Mouse (Mus musculus) CH12.LX (cell line): ENCODE measurements at regions not wholly inside any gene's neighbourhood (a gene's known extent, or its start where the extent isn't known, plus 50 kb on each side); places are given as distances from the start of the nearest gene placed in this dataset.

ENCODE experiments used
- CTCF ChIP-seq, 2 experiments: IDR thresholded peaks in 1 of 2; conservative IDR thresholded peaks in 1 of 2; 2 replicates each; pipeline ENCODE4 v1.5.1; 2011 to 2012; ENCODE audit warnings: low read depth in 2 of 2, low read length in 2 of 2, improper control_type of control experiment in 1 of 2, inconsistent platforms in 1 of 2, mild to moderate bottlenecking in 1 of 2, moderate library complexity in 1 of 2
- EP300 ChIP-seq: IDR thresholded peaks from 2 replicates; pipeline ENCODE4 v1.6.1; 2011; ENCODE audit warnings: low read length, improper control_type of control experiment
- KAT2A ChIP-seq: IDR thresholded peaks from 2 replicates; pipeline ENCODE4 v1.6.1; 2012; ENCODE audit warnings: low read length, improper control_type of control experiment, inconsistent platforms; ENCODE audit not compliant: insufficient replicate concordance
- POLR2A ChIP-seq: IDR thresholded peaks from 2 replicates; pipeline ENCODE4 v1.6.1; 2011; ENCODE audit warnings: low read depth, mild to moderate bottlenecking, improper control_type of control experiment, low read length
- USF1 ChIP-seq: IDR thresholded peaks from 2 replicates; pipeline ENCODE4 v1.6.1; 2014; ENCODE audit warnings: low read depth, mild to moderate bottlenecking, inconsistent platforms, low read length, improper control_type of control experiment
- ZC3H11A ChIP-seq: IDR thresholded peaks from 2 replicates; pipeline ENCODE4 v1.6.1; 2012; ENCODE audit warnings: low read depth, mild to moderate bottlenecking, inconsistent platforms, low read length, improper control_type of control experiment

GRCm38 (mm10) chr5:74877595-74877994 lies 167.0 kb downstream of the Chic2 start:
- no peak for TF ChIP-seq EP300
- TF ChIP-seq POLR2A, result no peak
- TF ChIP-seq CTCF (conservative IDR thresholded peaks at IDR 0.05 in 1 of 2, IDR thresholded peaks at IDR 0.05 in 1 of 2; ENCODE audit: low read depth in 2 of 2, low read length in 2 of 2), result no peak
- TF ChIP-seq KAT2A, result no peak
- TF ChIP-seq USF1, result no peak
- TF ChIP-seq ZC3H11A, result no peak
